Comparison of ENCODE assay signal across 21 mouse cellular contexts in the genomic region with DNA sequence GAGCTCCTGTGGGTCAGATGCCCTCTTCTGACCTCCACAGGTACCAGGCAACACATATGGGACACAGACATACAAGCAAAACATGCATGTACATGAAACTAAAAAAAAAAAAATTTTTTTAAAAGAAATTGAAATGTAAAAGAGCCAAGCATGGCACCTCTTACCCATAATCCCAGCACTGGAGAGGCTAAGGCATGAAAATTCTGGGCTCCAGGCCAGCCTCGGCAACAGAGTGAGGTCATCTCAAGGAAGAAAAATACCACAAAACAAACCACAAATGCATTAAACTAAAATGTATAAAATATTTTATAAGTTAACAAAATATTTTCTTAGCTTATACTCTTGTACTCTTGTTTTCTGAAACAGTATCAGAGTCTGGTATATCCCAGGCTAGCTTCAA. TPM values are rescaled to one million over a fixed set of nuclear protein-coding genes. Genes with fewer than 3 reads are reported as not detected.
DNase-seq lines count a peak whose midpoint lies in the region; ATAC-seq and TF ChIP-seq lines count a peak whose summit lies in the region.
"Had no signal": no experiment of that assay in that cellular context is flagged by ENCODE, and none has a peak within 500 bp of the region (broad histone marks: within the 10 kb centered on the region; RNA-seq: fewer than 3 reads in every experiment).

No protein-coding gene starts in this region.

- H3K4me1 ChIP-seq in lung, embryonic 14.5 days (ENCODE audit: insufficient read depth), result peaks cover 6% of the 10 kb centered on the region; the same call in 1 of the 2 replicates
- H3K4me1 ChIP-seq in hindbrain, postnatal 0 days (ENCODE audit: insufficient read depth, low read length), result peaks cover 8% of the 10 kb centered on the region

- H3K4me2 ChIP-seq in lung, embryonic 14.5 days, result no peak overlapping the region
- no peak overlapping the region for H3K4me2 ChIP-seq in hindbrain, postnatal 0 days (ENCODE audit: low read depth, low read length)
- H3K4me2 ChIP-seq: forebrain, embryonic 15.5 days; heart, embryonic 11.5 days; heart, embryonic 15.5 days; hindbrain, embryonic 14.5 days had no signal

- no peak overlapping the region for H3K4me3 ChIP-seq in lung, embryonic 14.5 days (ENCODE audit: low read depth, low read length)
- no peak overlapping the region for H3K4me3 ChIP-seq in hindbrain, postnatal 0 days (ENCODE audit: low read length)
- H3K4me3 ChIP-seq: forebrain, embryonic 15.5 days; heart, adult 2 months; heart, embryonic 15.5 days; hindbrain, embryonic 10.5 days had no signal

- POLR2A ChIA-PET in Patski (lab: Charles Lee), result interaction anchor here (0.9 kb wide), 1 partner anchor 9 kb away, joined by 3 read pairs; a partner anchor contains a TSS

- H3K27ac ChIP-seq in lung, embryonic 14.5 days (ENCODE audit: low read depth), result no peak overlapping the region
- H3K27ac ChIP-seq in hindbrain, postnatal 0 days, result no peak overlapping the region
- H3K27ac ChIP-seq: forebrain, embryonic 15.5 days; heart, adult 2 months; heart, embryonic 15.5 days; hindbrain, embryonic 10.5 days; hindbrain, embryonic 14.5 days had no signal

- CTCF ChIA-PET in Patski (lab: Charles Lee), result no interaction called here

- H3K27me3 ChIP-seq in lung, embryonic 14.5 days (ENCODE audit: insufficient read depth, low read length), result no peaks in the 10 kb centered on the region
- no peaks in the 10 kb centered on the region for H3K27me3 ChIP-seq in Patski
- no peaks in the 10 kb centered on the region for H3K27me3 ChIP-seq in hindbrain, postnatal 0 days (ENCODE audit: insufficient read depth, low read length)
- H3K27me3 ChIP-seq: forebrain, embryonic 15.5 days; heart, embryonic 15.5 days had no signal

- no peak overlapping the region for H3K9ac ChIP-seq in lung, embryonic 14.5 days
- H3K9ac ChIP-seq in hindbrain, postnatal 0 days (replicated peaks; ENCODE audit: low read length), result no peak overlapping the region
- H3K9ac ChIP-seq: forebrain, embryonic 15.5 days; heart, embryonic 15.5 days; hindbrain, embryonic 14.5 days had no signal

- WGBS in lung, embryonic 14.5 days, result 62% methylated on average over 1 of the region's 1 CpGs
- WGBS in hindbrain, postnatal 0 days, result 78% methylated on average over 1 of the region's 1 CpGs

- DNase-seq in adrenal gland, postnatal 10 days, result peak; percentile 51
- DNase-seq in adrenal gland, postnatal 4 days (ENCODE audit: low spot score in 2 of 2), result no peak
- DNase-seq in lung, embryonic 14.5 days, result peak; percentile 28
- DNase-seq in lung, postnatal 25 days (ENCODE audit: low spot score), result no peak
- DNase-seq in Patski (ENCODE audit: low read depth, low spot score), result peak; percentile 41
- DNase-seq in lung, postnatal 4 days, result no peak
- no peak for DNase-seq in hindbrain, postnatal 0 days (ENCODE audit: low spot score)
- DNase-seq: cerebellum, adult 2 months; cerebellum, postnatal 10 days; gastrocnemius, postnatal 10 days; heart, adult 2 months; heart, postnatal 14 days; kidney, adult 8-10 months had no signal

- in situ Hi-C loops in Patski (cut with MboI; ENCODE audit: low pct_unique_long_range_greater_than_20kb), result no loop called here

- ATAC-seq in lung, embryonic 14.5 days (ENCODE audit: insufficient read depth), result no peak
- peak; percentile 41 for ATAC-seq in Patski
- ATAC-seq in CD4-positive, CD25-positive, alpha-beta regulatory T cell, adult 4 months, result no peak
- ATAC-seq in hindbrain, postnatal 0 days, result no peak
- ATAC-seq: forebrain, embryonic 15.5 days; intestine, embryonic 16.5 days had no signal

- H3K36me3 ChIP-seq in lung, embryonic 14.5 days (ENCODE audit: insufficient read depth), result no peaks in the 10 kb centered on the region
- H3K36me3 ChIP-seq in hindbrain, postnatal 0 days (ENCODE audit: insufficient read depth, low read length), result no peaks in the 10 kb centered on the region
- H3K36me3 ChIP-seq: forebrain, embryonic 15.5 days; heart, embryonic 15.5 days; hindbrain, embryonic 10.5 days had no signal

- TF ChIP-seq CTCF in lung, embryonic 14.5 days (IDR thresholded peaks at IDR 0.05; ENCODE audit: low read depth), result no peak
- no peak for TF ChIP-seq CTCF in Patski (IDR thresholded peaks at IDR 0.05)
- no peak for TF ChIP-seq CTCF in hindbrain, postnatal 0 days (IDR thresholded peaks at IDR 0.05; ENCODE audit: low read depth)

- H3K9me3 ChIP-seq in lung, embryonic 14.5 days (ENCODE audit: low read depth, low read length), result no peaks in the 10 kb centered on the region
- H3K9me3 ChIP-seq in hindbrain, postnatal 0 days (ENCODE audit: low read length), result no peaks in the 10 kb centered on the region
- H3K9me3 ChIP-seq: forebrain, embryonic 15.5 days; G1E; heart, embryonic 15.5 days; hindbrain, embryonic 10.5 days had no signal

RNA-seq across cellular contexts. Expression of a gene that starts 3.7 kb away (rescaled TPM):
- total RNA-seq in adrenal gland, postnatal 10 days (2021), result 10 to 100 TPM; 43.6 to 56.7 TPM
- 10 to 100 TPM; 79.6 to 82.6 TPM for total RNA-seq in adrenal gland, postnatal 4 days (2021)
- polyA plus RNA-seq in lung, embryonic 14.5 days (2014; fragmentation: Nextera tagmentation; extraction: Ambion mirVana), result 33.2 and 36.3 TPM in 2 replicates
- polyA plus RNA-seq in Patski (2021), result 55.8 TPM
- 10 to 100 TPM; 21.0 to 32.5 TPM for polyA plus RNA-seq in CD4-positive, CD25-positive, alpha-beta regulatory T cell, adult 4 months (2017; shearing (Covaris generic))
- 56.1 and 91.8 TPM in 2 replicates for total RNA-seq in hindbrain, postnatal 0 days (2014; rRNA removed)
- polyA plus RNA-seq in hindbrain, postnatal 0 days (2015; fragmentation: Nextera tagmentation; extraction: Ambion mirVana), result 52.9 and 56.3 TPM in 2 replicates

RNA-seq across cellular contexts. Expression of a gene that starts 8.3 kb away (rescaled TPM):
- total RNA-seq in adrenal gland, postnatal 10 days (2021), result 1 to 10 TPM; 1.9 to 3.4 TPM
- 1 to 10 TPM; 4.0 to 4.5 TPM for total RNA-seq in adrenal gland, postnatal 4 days (2021)
- polyA plus RNA-seq in lung, embryonic 14.5 days (2014; fragmentation: Nextera tagmentation; extraction: Ambion mirVana), result 3.1 and 4.8 TPM in 2 replicates
- 5.4 TPM for polyA plus RNA-seq in Patski (2021)
- not detected for polyA plus RNA-seq in CD4-positive, CD25-positive, alpha-beta regulatory T cell, adult 4 months (2017; shearing (Covaris generic))
- 3.3 and 5.5 TPM in 2 replicates for total RNA-seq in hindbrain, postnatal 0 days (2014; rRNA removed)
- polyA plus RNA-seq in hindbrain, postnatal 0 days (2015; fragmentation: Nextera tagmentation; extraction: Ambion mirVana), result 8.0 and 8.3 TPM in 2 replicates

RNA-seq across cellular contexts. Expression of a gene that starts 8.4 kb away (rescaled TPM):
- 10 to 100 TPM; 76.0 to 81.4 TPM for total RNA-seq in adrenal gland, postnatal 10 days (2021)
- 100 to 1,000 TPM in 1 of 2 experiments, 10 to 100 TPM in 1; 97.3 to 105 TPM for total RNA-seq in adrenal gland, postnatal 4 days (2021)
- polyA plus RNA-seq in lung, embryonic 14.5 days (2014; fragmentation: Nextera tagmentation; extraction: Ambion mirVana), result 102 and 108 TPM in 2 replicates
- 133 TPM for polyA plus RNA-seq in Patski (2021)
- polyA plus RNA-seq in CD4-positive, CD25-positive, alpha-beta regulatory T cell, adult 4 months (2017; shearing (Covaris generic)), result 100 to 1,000 TPM; 157 to 276 TPM
- total RNA-seq in hindbrain, postnatal 0 days (2014; rRNA removed), result 193 and 194 TPM in 2 replicates
- 203 and 208 TPM in 2 replicates for polyA plus RNA-seq in hindbrain, postnatal 0 days (2015; fragmentation: Nextera tagmentation; extraction: Ambion mirVana)

RNA-seq across cellular contexts. Expression of a gene that starts 15.1 kb away (rescaled TPM):
- 10 to 100 TPM in 1 of 2 experiments, 1 to 10 TPM in 1; 9.5 to 16.7 TPM for total RNA-seq in adrenal gland, postnatal 10 days (2021)
- 10 to 100 TPM; 11.6 to 11.9 TPM for total RNA-seq in adrenal gland, postnatal 4 days (2021)
- polyA plus RNA-seq in lung, embryonic 14.5 days (2014; fragmentation: Nextera tagmentation; extraction: Ambion mirVana), result 2.3 and 4.1 TPM in 2 replicates
- polyA plus RNA-seq in Patski (2021), result 4.7 TPM
- polyA plus RNA-seq in CD4-positive, CD25-positive, alpha-beta regulatory T cell, adult 4 months (2017; shearing (Covaris generic)), result 1 to 10 TPM; 6.0 to 9.2 TPM
- total RNA-seq in hindbrain, postnatal 0 days (2014; rRNA removed), result 19.4 and 21.2 TPM in 2 replicates
- 13.4 and 15.8 TPM in 2 replicates for polyA plus RNA-seq in hindbrain, postnatal 0 days (2015; fragmentation: Nextera tagmentation; extraction: Ambion mirVana)

RNA-seq across cellular contexts. Expression of a gene that starts 33.1 kb away (rescaled TPM):
- total RNA-seq in adrenal gland, postnatal 10 days (2021), result 10 to 100 TPM; 17.0 to 21.3 TPM
- 10 to 100 TPM; 28.3 to 30.1 TPM for total RNA-seq in adrenal gland, postnatal 4 days (2021)
- 19.7 and 26.6 TPM in 2 replicates for polyA plus RNA-seq in lung, embryonic 14.5 days (2014; fragmentation: Nextera tagmentation; extraction: Ambion mirVana)
- polyA plus RNA-seq in Patski (2021), result 22.3 TPM
- 1 to 10 TPM; 5.1 to 7.3 TPM for polyA plus RNA-seq in CD4-positive, CD25-positive, alpha-beta regulatory T cell, adult 4 months (2017; shearing (Covaris generic))
- total RNA-seq in hindbrain, postnatal 0 days (2014; rRNA removed), result 42.4 and 42.9 TPM in 2 replicates
- 16.9 and 17.5 TPM in 2 replicates for polyA plus RNA-seq in hindbrain, postnatal 0 days (2015; fragmentation: Nextera tagmentation; extraction: Ambion mirVana)

Comparison
In these comparisons a context has a peak if more than half of its experiments do, and no peak if none do; other contexts are left out.
1. DNase-seq: peak in adrenal gland, postnatal 10 days (single experiment), lung, embryonic 14.5 days (single experiment) and Patski (single experiment); none in adrenal gland, postnatal 4 days (0 of 2), lung, postnatal 25 days (single experiment), lung, postnatal 4 days (0 of 2) and hindbrain, postnatal 0 days (single experiment).